Mouse (Mus musculus) heart, adult 11 months (tissue): Measurements from ENCODE around the gene Sept5.
A peak's percentile ranks its signal among the peaks of the same experiment; 100 is the strongest.

ENCODE experiments used
- DNase-seq: peaks from one replicate; pipeline ENCODE4 v3.0.0; 2022

Sept5 gene

GRCm38 (mm10) chr16:18629390-18630231 lies at the start of gene Sept5:
TSS of gene Sept5 (minus strand) at chr16:18629954.
- peak; percentile 98 for DNase-seq

- no peak for DNase-seq
These were observed 49.4 kb upstream of the Sept5 start for GRCm38 (mm10) chr16:18679112-18679511.

- DNase-seq, result no peak
These were observed 48.3 kb upstream of the Sept5 start for GRCm38 (mm10) chr16:18677746-18678679.

GRCm38 (mm10) chr16:18673005-18673404 lies 43.3 kb upstream of the Sept5 start:
- DNase-seq, result peak; percentile 48

- DNase-seq, result peak; percentile 11
These were observed 42.3 kb upstream of the Sept5 start for GRCm38 (mm10) chr16:18672027-18672426.

GRCm38 (mm10) chr16:18669914-18670313 lies 40.2 kb upstream of the Sept5 start:
- DNase-seq, result peak; percentile 30

GRCm38 (mm10) chr16:18658597-18658996 lies 28.8 kb upstream of the Sept5 start:
- DNase-seq, result peak; percentile 45

- DNase-seq, result peak; percentile 81
These were observed 25.8 kb upstream of the Sept5 start for GRCm38 (mm10) chr16:18655372-18656098.

- peak; percentile 74 for DNase-seq
These were observed 23.8 kb upstream of the Sept5 start for GRCm38 (mm10) chr16:18653290-18654160.

GRCm38 (mm10) chr16:18649126-18649525 lies 19.4 kb upstream of the Sept5 start:
- DNase-seq, result peak; percentile 73

GRCm38 (mm10) chr16:18645329-18645728 lies 15.6 kb upstream of the Sept5 start:
- DNase-seq, result peak; percentile 61

GRCm38 (mm10) chr16:18644485-18644884 lies 14.7 kb upstream of the Sept5 start:
- peak; percentile 39 for DNase-seq

GRCm38 (mm10) chr16:18643406-18643998 lies 13.7 kb upstream of the Sept5 start:
- peak; percentile 72 for DNase-seq

GRCm38 (mm10) chr16:18642897-18643296 lies 13.1 kb upstream of the Sept5 start:
- DNase-seq, result peak; percentile 62

GRCm38 (mm10) chr16:18642291-18642690 lies 12.5 kb upstream of the Sept5 start:
- DNase-seq, result peak; percentile 82

GRCm38 (mm10) chr16:18639382-18639929 lies 9.7 kb upstream of the Sept5 start:
- peak; percentile 33 for DNase-seq

- peak; percentile 51 for DNase-seq
These were observed 8.6 kb upstream of the Sept5 start for GRCm38 (mm10) chr16:18638396-18638795.

- DNase-seq, result peak; percentile 72
These were observed 7.0 kb upstream of the Sept5 start for GRCm38 (mm10) chr16:18636804-18637203.

GRCm38 (mm10) chr16:18636401-18636800 lies 6.6 kb upstream of the Sept5 start:
- DNase-seq, result peak; percentile 41

GRCm38 (mm10) chr16:18633333-18633732 lies 3.6 kb upstream of the Sept5 start:
- peak; percentile 82 for DNase-seq

GRCm38 (mm10) chr16:18632816-18633215 lies 3.1 kb upstream of the Sept5 start:
- peak; percentile 83 for DNase-seq
